Mouse (Mus musculus): Measurements from ENCODE around the gene Atp6v0e2.

Gene Atp6v0e2

DNA sequence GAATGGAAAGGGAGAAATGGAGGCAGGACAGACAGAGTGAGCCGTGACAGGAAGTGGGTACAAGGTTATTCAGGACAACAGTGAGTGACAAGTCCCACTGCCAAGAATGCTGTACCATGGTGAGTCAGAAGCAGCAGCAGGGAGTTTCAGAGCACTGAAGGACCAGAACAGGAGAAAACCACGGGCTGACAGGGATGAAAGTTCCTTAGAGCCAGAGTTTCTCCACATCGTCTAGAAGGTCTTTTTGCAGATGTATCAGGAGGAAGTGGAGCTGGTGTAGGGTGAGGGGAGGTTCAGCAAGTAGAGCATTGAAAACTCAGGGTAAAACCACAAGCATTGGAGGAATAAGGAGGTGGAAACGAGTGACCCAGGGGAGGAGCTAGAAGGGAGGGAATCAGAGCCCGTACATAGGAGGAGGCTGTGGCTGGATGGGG is 41.8 kb downstream of the Atp6v0e2 start:
- DNase-seq, result no peak

DNA sequence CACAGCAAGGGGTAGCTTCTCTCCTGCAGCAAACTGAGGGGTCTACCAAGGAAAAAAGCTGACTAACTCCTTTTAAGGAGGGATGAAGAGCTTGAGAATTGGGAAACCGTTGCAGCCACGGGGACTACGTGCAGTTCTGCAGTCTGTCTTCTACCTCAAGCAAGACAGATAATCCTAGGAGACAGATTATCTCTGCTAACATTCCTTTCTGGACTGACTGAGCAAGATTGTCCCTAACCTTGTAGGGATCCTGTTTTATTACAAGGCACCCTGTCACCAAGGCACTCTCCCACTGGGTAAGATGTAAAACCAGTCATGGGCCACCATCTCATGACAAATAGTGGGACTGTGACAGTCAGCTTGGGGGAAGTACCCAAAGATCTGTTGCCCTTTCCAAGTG is 43.8 kb downstream of the Atp6v0e2 start:
- DNase-seq, result no peak

DNA sequence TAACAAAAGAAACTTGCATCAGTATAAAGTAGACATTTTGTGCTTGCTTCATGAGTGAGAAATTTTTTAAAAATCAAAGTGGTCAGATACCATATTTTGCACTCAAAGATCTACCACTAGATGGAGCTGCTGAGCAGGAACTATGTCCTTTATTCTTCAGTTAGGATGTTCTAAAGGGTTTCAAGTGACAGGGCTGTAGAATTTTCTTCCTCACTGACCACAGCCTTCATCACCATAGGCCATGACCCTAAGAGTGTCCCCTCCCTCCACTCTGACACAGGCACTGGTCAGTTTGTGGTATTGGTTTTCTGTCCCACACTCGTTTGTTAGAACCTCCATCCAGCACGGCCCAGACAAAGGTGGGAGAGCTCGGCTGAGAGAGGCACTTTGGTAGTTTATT is 44.6 kb downstream of the Atp6v0e2 start:
- peak; percentile 58 to 59 for DNase-seq

DNA sequence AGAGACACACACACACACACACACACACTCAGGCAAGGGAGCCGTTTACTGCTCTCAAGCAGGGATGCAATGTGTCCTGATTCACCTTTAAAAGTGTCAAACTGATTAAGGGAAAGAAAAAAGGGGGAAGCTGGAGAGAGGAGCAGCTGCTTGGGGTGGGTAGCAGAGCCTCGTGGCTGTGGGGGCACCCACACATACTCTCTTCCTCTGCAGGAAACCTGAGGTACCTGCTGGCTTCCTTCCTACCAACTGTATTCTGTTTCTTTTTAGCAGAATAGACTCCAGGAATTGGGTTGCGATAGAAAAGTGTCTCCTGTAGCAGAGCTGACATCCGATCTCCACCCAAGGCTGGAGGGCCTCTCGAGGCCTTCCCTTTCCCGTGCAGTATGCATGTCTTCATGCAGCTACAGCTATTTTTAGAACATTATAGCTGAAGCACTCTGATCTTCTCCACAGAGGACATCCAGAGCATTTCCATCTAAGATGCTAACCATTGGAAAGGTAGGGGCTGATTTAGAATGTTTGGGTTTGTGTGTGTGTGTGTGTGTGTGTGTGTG is 51.9 kb downstream of the Atp6v0e2 start, which contains the start of gene Gm45021:
TSS of gene Gm45021 (plus strand) at position 417 of the 557 bp plus-strand sequence.
- no peak for DNase-seq

Data from B cell, adult 2 months (primary cell).